Mouse (Mus musculus) cerebellum, adult 8-10 months (tissue): ENCODE measurements at regions not wholly inside any gene's neighbourhood (a gene's known extent, or its start where the extent isn't known, plus 50 kb on each side); places are given as distances from the start of the nearest gene placed in this dataset.

Source experiments
- DNase-seq: peaks from one replicate; pipeline ENCODE4 v3.0.0; 2022

- DNase-seq, result no peak
These were observed 125.7 kb downstream of the Plpp3 start for GRCm38 (mm10) chr4:105282681-105283462.

- no peak for DNase-seq
These were observed 128.4 kb downstream of the Plpp3 start for GRCm38 (mm10) chr4:105285431-105286013.

GRCm38 (mm10) chr4:105286299-105286698, 129.2 kb downstream of the Plpp3 start:
- no peak for DNase-seq

GRCm38 (mm10) chr4:105286809-105287208, 129.7 kb downstream of the Plpp3 start:
- no peak for DNase-seq

GRCm38 (mm10) chr4:105287419-105287818, 130.3 kb downstream of the Plpp3 start:
- no peak for DNase-seq

GRCm38 (mm10) chr4:105289635-105290034, 132.5 kb downstream of the Plpp3 start:
- no peak for DNase-seq

GRCm38 (mm10) chr4:105290847-105291475, 133.8 kb downstream of the Plpp3 start:
- no peak for DNase-seq

GRCm38 (mm10) chr4:105291503-105291902, 134.4 kb downstream of the Plpp3 start:
- DNase-seq, result no peak

GRCm38 (mm10) chr4:105299358-105299757, 142.2 kb downstream of the Plpp3 start:
- no peak for DNase-seq

GRCm38 (mm10) chr4:105301547-105301946, 144.4 kb downstream of the Plpp3 start:
- no peak for DNase-seq

GRCm38 (mm10) chr4:105304166-105304565, 147.0 kb downstream of the Plpp3 start:
- no peak for DNase-seq

GRCm38 (mm10) chr4:105305931-105306330, 148.8 kb downstream of the Plpp3 start:
- no peak for DNase-seq

GRCm38 (mm10) chr4:105307356-105307755, 150.2 kb downstream of the Plpp3 start:
- no peak for DNase-seq

- no peak for DNase-seq
These were observed 150.8 kb downstream of the Plpp3 start for GRCm38 (mm10) chr4:105307905-105308304.

GRCm38 (mm10) chr4:105308971-105309488, 151.9 kb downstream of the Plpp3 start:
- DNase-seq, result no peak

GRCm38 (mm10) chr4:105312643-105313042, 155.5 kb downstream of the Plpp3 start:
- DNase-seq, result no peak

- no peak for DNase-seq
These were observed 156.1 kb downstream of the Plpp3 start for GRCm38 (mm10) chr4:105313151-105313818.

- no peak for DNase-seq
These were observed 157.9 kb downstream of the Plpp3 start for GRCm38 (mm10) chr4:105315095-105315494.

- DNase-seq, result no peak
These were observed 159.5 kb downstream of the Plpp3 start for GRCm38 (mm10) chr4:105316478-105317206.

GRCm38 (mm10) chr4:105318421-105318820, 161.3 kb downstream of the Plpp3 start:
- DNase-seq, result no peak

- no peak for DNase-seq
These were observed 166.3 kb downstream of the Plpp3 start for GRCm38 (mm10) chr4:105323446-105323845.

GRCm38 (mm10) chr4:105326989-105327388, 169.8 kb downstream of the Plpp3 start:
- DNase-seq, result no peak
